Mouse (Mus musculus) layer of hippocampus, adult 2 months (tissue): ENCODE measurements around the gene Eif1b. TPM values are rescaled to one million over a fixed set of nuclear protein-coding genes. Genes with fewer than 3 reads are reported as not detected.
A peak's percentile ranks its signal among the peaks of the same experiment; 100 is the strongest.

Experiments
- DNase-seq, 2 experiments: peaks; one replicate each; pipeline ENCODE4 v3.0.0; 2022; ENCODE audit warnings: low spot score in 2 of 2
- H3K27ac ChIP-seq: fragments of 200-600 bp; 2 replicates; pipeline ENCODE4 v1.8.1; 2022
- H3K4me3 ChIP-seq: fragments of 200-600 bp; 2 replicates; pipeline ENCODE4 v1.8.1; 2022; ENCODE audit warnings: mild to moderate bottlenecking
- CTCF ChIP-seq: fragments of 200-600 bp; conservative IDR thresholded peaks from 2 replicates; pipeline ENCODE4 v1.8.1; 2022; ENCODE audit warnings: antibody characterized with exemption, mild to moderate bottlenecking, moderate library complexity
- long read RNA-seq, 2 experiments: library from polyadenylated mRNA; stranded (forward); transcript quantifications; one replicate each; pipeline ENCODE4 v2.0.0; 2021; ENCODE audit warnings: borderline mapping rate in 2 of 2
- total RNA-seq, 2 experiments: library from RNA; stranded (reverse); gene quantifications; 2 replicates each; pipeline ENCODE4 v1.2.3; 2021

The Eif1b gene
- total RNA-seq = 100 to 1,000 TPM; 203 to 206 TPM
- long read RNA-seq, experiment 1, transcript Eif1b-201 (4 exons, 1,035 nt) = major isoform, 83 of 96 reads
- long read RNA-seq, experiment 1, partial matches to known transcripts = 11 of 96 reads
- long read RNA-seq, experiment 1, other reads (novel, unspliced or antisense) = 2 of 96 reads
- long read RNA-seq, experiment 2, transcript Eif1b-201 (4 exons, 1,035 nt) = major isoform, 163 of 172 reads
- long read RNA-seq, experiment 2, partial matches to known transcripts = 8 of 172 reads
- long read RNA-seq, experiment 2, other reads (novel, unspliced or antisense) = 1 of 172 reads

- Histone ChIP-seq H3K4me3 (peak within 1 kb of the TSS; percentile 98), H3K27ac (peak within 1 kb of the TSS; percentile 95)
- no peak for TF ChIP-seq CTCF
- no peak for DNase-seq
These were observed at the start of gene Eif1b for GRCm38 (mm10) chr9:120492010-120492399. TSS of gene Eif1b (plus strand) at chr9:120492232.

GRCm38 (mm10) chr9:120444642-120445041 lies 47.4 kb upstream of the Eif1b start:
- Histone ChIP-seq H3K4me3 (no peak overlapping the region), H3K27ac (peak overlapping the region; percentile 85)
- no peak for TF ChIP-seq CTCF
- peak; percentile 51 to 57 for DNase-seq

- DNase-seq = no peak
- Histone ChIP-seq H3K4me3 (no peak overlapping the region), H3K27ac (peak overlapping the region; percentile 51; the same call in 1 of the 2 replicates)
- TF ChIP-seq CTCF = no peak
These were observed 42.2 kb upstream of the Eif1b start for GRCm38 (mm10) chr9:120449696-120450329.

DNA sequence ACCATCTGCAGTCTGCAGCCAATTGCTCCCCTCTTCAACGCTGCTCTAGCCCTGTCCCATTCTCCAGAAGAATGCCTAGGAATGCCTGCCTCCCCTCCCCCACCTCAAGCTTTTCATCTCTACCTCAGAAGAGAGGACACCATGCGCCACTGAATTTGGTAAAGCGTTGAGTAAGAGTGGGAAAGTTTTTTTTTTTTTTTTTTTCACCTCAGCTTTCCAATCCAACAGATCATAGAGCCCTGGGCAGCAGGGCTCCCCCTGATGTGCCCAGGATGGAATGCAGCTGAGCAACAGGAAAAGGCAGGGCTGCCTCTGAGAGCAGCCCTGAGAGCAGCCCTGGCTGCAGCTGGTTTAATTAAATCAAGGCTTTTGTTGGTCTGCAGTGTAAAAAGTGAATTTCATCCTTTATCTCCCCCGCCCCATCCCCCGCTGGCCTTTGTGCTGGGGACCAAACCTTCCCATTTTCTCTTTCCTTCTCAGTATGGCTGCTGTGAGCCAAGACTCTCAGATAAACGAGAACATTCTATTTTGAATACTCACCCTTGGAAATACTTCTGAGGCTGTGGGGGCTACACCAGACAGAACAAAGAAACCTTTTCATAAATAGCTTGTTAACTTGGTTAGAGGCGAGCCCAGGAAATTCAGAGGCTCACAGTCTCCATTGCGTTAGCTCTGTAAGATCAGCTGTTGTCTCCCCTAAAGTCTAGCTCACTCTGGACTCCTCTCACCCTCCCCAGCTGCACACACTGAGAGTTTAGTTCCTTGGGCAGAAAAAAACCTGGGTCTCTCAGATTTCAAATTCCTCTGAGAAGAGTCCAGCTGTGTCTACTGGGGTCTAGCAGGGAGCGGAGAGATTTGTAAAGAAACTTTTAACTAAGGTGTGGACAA lies 36.0 kb upstream of the Eif1b start:
- H3K4me3 ChIP-seq = no peak overlapping the region
- TF ChIP-seq CTCF = peak; percentile 40
- peak overlapping the region; percentile 57; the same call in 1 of the 2 replicates for H3K27ac ChIP-seq
- no peak for DNase-seq

DNA sequence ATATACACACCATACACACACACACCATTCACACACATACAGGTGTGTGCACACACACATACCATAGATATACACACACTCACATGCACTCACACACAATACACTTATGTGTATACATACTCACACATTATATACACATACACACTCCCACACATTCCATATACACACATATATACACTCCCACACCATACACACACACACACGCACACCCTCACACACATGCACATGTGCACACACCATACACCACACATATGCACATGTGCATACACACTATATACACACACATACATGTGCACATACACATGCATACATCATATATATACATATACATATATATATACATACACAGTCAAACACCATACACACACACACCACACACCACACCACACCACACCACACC lies 21.6 kb upstream of the Eif1b start:
- no peak for TF ChIP-seq CTCF
- H3K27ac ChIP-seq = no peak overlapping the region
- H3K4me3 ChIP-seq = no peak overlapping the region
- DNase-seq = no peak

GRCm38 (mm10) chr9:120481644-120482043 lies 10.4 kb upstream of the Eif1b start:
- Histone ChIP-seq H3K27ac (no peak overlapping the region), H3K4me3 (no peak overlapping the region)
- no peak for DNase-seq
- TF ChIP-seq CTCF = no peak

DNA sequence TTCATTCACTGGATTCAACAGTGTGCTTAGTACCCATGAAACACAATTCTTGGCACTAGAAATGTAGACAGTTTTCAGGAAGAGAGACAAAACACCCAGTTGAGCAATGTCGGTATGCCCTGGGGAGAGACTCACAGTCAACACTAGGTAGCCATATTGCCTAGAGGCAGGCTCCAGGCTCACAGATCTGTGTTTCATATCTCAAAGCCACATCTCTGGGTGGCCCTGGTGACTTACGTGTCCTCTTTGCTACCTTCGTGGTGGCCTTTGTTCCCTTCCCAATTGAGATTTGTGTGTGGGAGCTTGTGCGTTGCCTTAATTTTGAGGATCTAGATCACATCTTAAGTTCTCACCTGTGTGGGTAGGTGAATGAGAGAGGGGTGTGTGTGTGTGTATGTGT lies 9.7 kb upstream of the Eif1b start:
- Histone ChIP-seq H3K27ac (no peak overlapping the region), H3K4me3 (no peak overlapping the region)
- TF ChIP-seq CTCF = no peak
- DNase-seq = no peak

- peak overlapping the region; percentile 60; the same call in 1 of the 2 replicates for H3K27ac ChIP-seq
- peak in 1 of 2 experiments; percentile 50 for DNase-seq
- H3K4me3 ChIP-seq = no peak overlapping the region
- TF ChIP-seq CTCF = no peak
These were observed 8.9 kb upstream of the Eif1b start for GRCm38 (mm10) chr9:120483101-120483500.

GRCm38 (mm10) chr9:120487076-120487475 lies 5.0 kb upstream of the Eif1b start:
- no peak overlapping the region for H3K4me3 ChIP-seq
- TF ChIP-seq CTCF = no peak
- no peak for DNase-seq
- no peak overlapping the region for H3K27ac ChIP-seq

- Histone ChIP-seq H3K4me3 (peak overlapping the region; percentile 98), H3K27ac (peak overlapping the region; percentile 95)
- DNase-seq = no peak
- TF ChIP-seq CTCF = peak; percentile 64
These were observed 523 bp upstream of the Eif1b start for GRCm38 (mm10) chr9:120491509-120491908.

- peak; percentile 75 to 84 for DNase-seq
- Histone ChIP-seq H3K27ac (peak overlapping the region; percentile 95), H3K4me3 (peak overlapping the region; percentile 98)
- TF ChIP-seq CTCF = no peak
These were observed 644 bp downstream of the Eif1b start for GRCm38 (mm10) chr9:120492400-120493351.

GRCm38 (mm10) chr9:120493781-120494180 lies 1.7 kb downstream of the Eif1b start:
- DNase-seq = no peak
- Histone ChIP-seq H3K27ac (peak overlapping the region; percentile 68), H3K4me3 (peak overlapping the region; percentile 98)
- TF ChIP-seq CTCF = no peak
